Comparison of ENCODE assay signal across 8 mouse cellular contexts in genomic region chr13:24602978-24603377, GRCm38 (mm10). TPM values are rescaled to one million over a fixed set of nuclear protein-coding genes. Genes with fewer than 3 reads are reported as not detected.
A peak's percentile ranks its signal among the peaks of the same experiment; 100 is the strongest.
DNase-seq lines count a peak whose midpoint lies in the region; ATAC-seq and TF ChIP-seq lines count a peak whose summit lies in the region.

No protein-coding gene starts in this region.

- no peaks in the 10 kb centered on the region for H3K27me3 ChIP-seq in embryonic facial prominence, embryonic 12.5 days
- H3K27me3 ChIP-seq in lung, postnatal 0 days (replicated peaks; ENCODE audit: insufficient read depth, low read length), result no peaks in the 10 kb centered on the region

- H3K36me3 ChIP-seq in embryonic facial prominence, embryonic 12.5 days, result no peaks in the 10 kb centered on the region
- no peaks in the 10 kb centered on the region for H3K36me3 ChIP-seq in lung, postnatal 0 days (ENCODE audit: insufficient read depth, low read length)

- H3K4me3 ChIP-seq in gastrocnemius, adult 2 months, result peak overlapping the region; percentile 23; the same call in 1 of the 2 replicates
- H3K4me3 ChIP-seq in embryonic facial prominence, embryonic 12.5 days, result no peak overlapping the region
- H3K4me3 ChIP-seq in lung, postnatal 0 days (ENCODE audit: low read depth, low read length), result no peak overlapping the region

- no peak for TF ChIP-seq CTCF in gastrocnemius, adult 2 months (IDR thresholded peaks at IDR 0.05)
- no peak for TF ChIP-seq CTCF in lung, postnatal 0 days (IDR thresholded peaks at IDR 0.05)

- WGBS in embryonic facial prominence, embryonic 12.5 days, result 19% methylated on average over 4 of the region's 4 CpGs
- 4% methylated on average over 4 of the region's 4 CpGs for WGBS in lung, postnatal 0 days

- no peaks in the 10 kb centered on the region for H3K9me3 ChIP-seq in embryonic facial prominence, embryonic 12.5 days
- no peaks in the 10 kb centered on the region for H3K9me3 ChIP-seq in lung, postnatal 0 days (ENCODE audit: low read length)

- peaks cover 20% of the 10 kb centered on the region; the same call in 1 of the 2 replicates for H3K4me1 ChIP-seq in embryonic facial prominence, embryonic 12.5 days
- peaks cover 9% of the 10 kb centered on the region; the same call in 1 of the 2 replicates for H3K4me1 ChIP-seq in lung, postnatal 0 days (ENCODE audit: insufficient read depth, low read depth, low read length)

- H3K4me2 ChIP-seq in embryonic facial prominence, embryonic 12.5 days (replicated peaks), result peak overlapping the region; percentile 24; the same call in 1 of the 2 replicates
- H3K4me2 ChIP-seq in lung, postnatal 0 days (replicated peaks; ENCODE audit: low read depth, low read length), result peak overlapping the region; percentile 44

- H3K27ac ChIP-seq in gastrocnemius, adult 2 months, result peak overlapping the region; percentile 20; the same call in 1 of the 2 replicates
- no peak overlapping the region for H3K27ac ChIP-seq in embryonic facial prominence, embryonic 12.5 days
- H3K27ac ChIP-seq in lung, postnatal 0 days (ENCODE audit: low read length), result peak overlapping the region; percentile 54; the same call in 1 of the 2 replicates

- no peak for ATAC-seq in embryonic facial prominence, embryonic 12.5 days (ENCODE audit: insufficient number of reproducible peaks, insufficient read depth, low FRiP score, low TSS enrichment)
- peak; percentile 52 to 55 for ATAC-seq in hematopoietic stem cell, adult 5-6 weeks (replicated peaks in 1 of 2; ENCODE audit: insufficient read depth in 1 of 2, low FRiP score in 2 of 2, low TSS enrichment in 1 of 2, low read depth in 1 of 2, poor library complexity in 2 of 2, severe bottlenecking in 2 of 2)
- peak; percentile 83 for ATAC-seq in lung, postnatal 0 days

- peak; percentile 45 for DNase-seq in gastrocnemius, adult 2 months
- DNase-seq in gastrocnemius, postnatal 10 days, result no peak
- peak; percentile 69 for DNase-seq in lung, postnatal 0 days (ENCODE audit: low spot score)
- DNase-seq in thymus, postnatal 0 days (ENCODE audit: low spot score), result peak; percentile 62
- DNase-seq in right cerebral cortex, adult 2 months (ENCODE audit: low spot score in 2 of 2), result no peak
- DNase-seq in urinary bladder, postnatal 36 days (ENCODE audit: low spot score in 2 of 2), result no peak

- TF ChIP-seq EP300 in lung, postnatal 0 days (IDR thresholded peaks at IDR 0.05), result peak; percentile 87

- no peak overlapping the region for H3K9ac ChIP-seq in embryonic facial prominence, embryonic 12.5 days
- H3K9ac ChIP-seq in lung, postnatal 0 days (replicated peaks; ENCODE audit: low read depth), result no peak overlapping the region

- intact Hi-C loops in gastrocnemius, adult 2 months (cut with DNase I), result no loop called here

RNA-seq across cellular contexts. Expression of gene Ripor2, which starts 21.0 kb away (rescaled TPM):
- 1 to 10 TPM; 3.7 to 6.1 TPM for total RNA-seq in gastrocnemius, adult 2 months (2021)
- 10 to 100 TPM; 10.2 to 11.9 TPM for total RNA-seq in gastrocnemius, postnatal 10 days (2021)
- polyA plus RNA-seq in embryonic facial prominence, embryonic 12.5 days (2016; fragmentation: Nextera tagmentation; extraction: Ambion mirVana), result 6.1 and 9.2 TPM in 2 replicates
- total RNA-seq in hematopoietic stem cell, adult 5-6 weeks (2017), result 72.0 and 117 TPM in 2 replicates
- polyA plus RNA-seq in lung, postnatal 0 days (2015; fragmentation: Nextera tagmentation; extraction: Ambion mirVana), result 3.1 and 3.9 TPM in 2 replicates
- polyA plus RNA-seq in thymus, postnatal 0 days (2015; fragmentation: Nextera tagmentation; extraction: Ambion mirVana), result 16.3 and 18.6 TPM in 2 replicates

Comparison
In these comparisons a context has a peak if more than half of its experiments do, and no peak if none do; other contexts are left out.
1. DNase-seq: peak in gastrocnemius, adult 2 months (single experiment), lung, postnatal 0 days (single experiment) and thymus, postnatal 0 days (single experiment); none in gastrocnemius, postnatal 10 days (single experiment), right cerebral cortex, adult 2 months (0 of 2) and urinary bladder, postnatal 36 days (0 of 2).